Mouse (Mus musculus): Measurements from ENCODE around the gene Thbs3. TPM values are rescaled to one million over a fixed set of nuclear protein-coding genes. Genes with fewer than 3 reads are reported as not detected.

Thbs3 gene
- polyA plus RNA-seq, 1 experiment from 2014 or later: 44.5 TPM

DNA sequence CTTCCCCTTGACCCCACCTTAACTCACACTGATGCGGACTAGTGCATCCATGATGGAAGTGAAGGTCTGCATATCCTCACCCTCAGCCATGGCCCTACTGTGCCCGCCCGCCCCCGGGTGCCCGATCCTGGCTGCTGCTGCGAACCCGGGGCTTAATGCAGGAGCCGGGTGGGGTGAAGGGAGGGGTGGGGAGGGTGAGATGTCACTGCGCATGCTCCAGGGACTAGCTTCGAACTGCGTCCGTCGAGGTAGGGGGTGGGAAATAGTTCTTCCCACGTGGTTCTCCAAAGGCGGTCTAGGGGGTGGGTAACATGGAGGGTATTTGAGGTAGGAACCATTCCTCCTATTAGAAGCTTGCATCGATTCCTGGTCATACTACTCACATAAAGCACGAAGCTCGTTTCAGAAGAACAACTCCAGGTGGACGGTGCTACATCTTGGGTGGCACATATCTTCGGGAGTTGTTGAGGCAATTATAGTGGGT is 30.8 kb downstream of the Thbs3 start, which contains the start of gene Krtcap2:
Gene Krtcap2 (plus strand): TSS at position 279 of the 484 bp plus-strand sequence.
- Histone ChIP-seq H3K36me3 (ENCODE audit: control insufficient read depth, insufficient read depth, low read length) (0 out of 2 replicates have a peak, but pooled peaks cover 3% of the 10 kb centered on the region), H3K9ac (ENCODE audit: low read depth, low read length) (peak within 1 kb of the TSS; percentile 72), H3K4me1 (replicated peaks; ENCODE audit: control insufficient read depth, insufficient read depth, low read length) (peaks cover 8% of the 10 kb centered on the region), H3K9me3 (ENCODE audit: control insufficient read depth, low read length) (no peaks in the 10 kb centered on the region), H3K27me3 (ENCODE audit: control insufficient read depth, insufficient read depth, low read length) (no peaks in the 10 kb centered on the region), H3K4me3 (ENCODE audit: low read depth, low read length) (peak within 1 kb of the TSS; percentile 62), H3K4me2 (replicated peaks; ENCODE audit: low read depth, low read length) (peak within 1 kb of the TSS; percentile 90), H3K27ac (ENCODE audit: low read depth, low read length) (peak within 1 kb of the TSS; percentile 80)
- DNase-seq (ENCODE audit: low spot score) (peak; percentile 66), ATAC-seq (ENCODE audit: low FRiP score) (peak; percentile 51)
- WGBS: 5% methylated on average over 16 of the region's 20 CpGs

DNA sequence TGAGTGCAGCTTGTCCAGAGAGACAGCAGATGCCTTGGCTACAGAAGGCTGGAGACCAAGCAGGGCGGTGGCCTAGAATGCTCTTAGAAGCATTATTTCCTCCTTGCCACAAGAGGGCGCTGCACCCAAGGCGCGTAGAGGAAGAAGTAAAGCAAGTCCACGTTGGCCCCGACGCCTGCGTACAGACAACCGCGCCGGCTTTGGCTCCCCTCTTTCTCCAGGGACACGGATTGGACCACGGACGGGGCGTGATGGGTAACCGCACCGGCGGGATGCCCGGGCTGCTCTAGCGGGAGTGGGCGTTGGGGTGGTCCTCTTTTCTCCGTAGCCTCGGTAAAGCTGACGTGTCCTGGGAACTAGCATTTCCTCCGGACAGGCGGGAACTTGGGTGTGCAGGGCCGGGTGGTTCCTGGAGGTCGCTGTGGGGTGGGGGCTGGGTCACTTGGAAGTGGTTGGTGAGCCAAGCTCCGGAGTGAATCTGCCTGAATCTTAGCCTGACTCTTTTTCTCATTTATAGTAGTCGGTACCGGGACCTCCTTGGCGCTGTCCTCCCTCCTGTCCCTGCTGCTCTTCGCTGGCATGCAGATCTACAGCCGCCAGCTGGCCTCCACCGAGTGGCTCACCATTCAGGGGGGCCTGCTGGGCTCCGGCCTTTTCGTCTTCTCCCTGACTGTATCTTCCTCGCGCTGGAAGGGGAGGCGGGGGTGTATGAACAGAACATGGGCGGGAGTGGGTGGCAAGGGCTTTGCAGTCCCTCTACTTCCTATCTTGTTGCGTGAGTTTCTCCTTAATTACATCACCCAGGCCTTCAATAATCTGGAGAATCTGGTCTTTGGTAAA is 31.5 kb downstream of the Thbs3 start, which contains the start of gene Trim46:
Gene Trim46 (minus strand): TSS at position 49 of the 840 bp plus-strand sequence.
- no peaks in the 10 kb centered on the region for H3K27me3 ChIP-seq (ENCODE audit: control insufficient read depth, insufficient read depth, low read length)
- H3K9ac ChIP-seq (ENCODE audit: low read depth, low read length): peak within 1 kb of the TSS; percentile 72
- peaks cover 8% of the 10 kb centered on the region for H3K4me1 ChIP-seq (replicated peaks; ENCODE audit: control insufficient read depth, insufficient read depth, low read length)
- H3K27ac ChIP-seq (ENCODE audit: low read depth, low read length): peak within 1 kb of the TSS; percentile 80
- peak within 1 kb of the TSS; percentile 90 for H3K4me2 ChIP-seq (replicated peaks; ENCODE audit: low read depth, low read length)
- no peaks in the 10 kb centered on the region for H3K9me3 ChIP-seq (ENCODE audit: control insufficient read depth, low read length)
- no peaks in the 10 kb centered on the region for H3K36me3 ChIP-seq (ENCODE audit: control insufficient read depth, insufficient read depth, low read length)
- DNase-seq (ENCODE audit: low spot score): peak; percentile 93
- H3K4me3 ChIP-seq (ENCODE audit: low read depth, low read length): peak within 1 kb of the TSS; percentile 62
- 1% methylated on average over 42 of the region's 42 CpGs for WGBS
- peak; percentile 72 for ATAC-seq (ENCODE audit: low FRiP score)

DNA sequence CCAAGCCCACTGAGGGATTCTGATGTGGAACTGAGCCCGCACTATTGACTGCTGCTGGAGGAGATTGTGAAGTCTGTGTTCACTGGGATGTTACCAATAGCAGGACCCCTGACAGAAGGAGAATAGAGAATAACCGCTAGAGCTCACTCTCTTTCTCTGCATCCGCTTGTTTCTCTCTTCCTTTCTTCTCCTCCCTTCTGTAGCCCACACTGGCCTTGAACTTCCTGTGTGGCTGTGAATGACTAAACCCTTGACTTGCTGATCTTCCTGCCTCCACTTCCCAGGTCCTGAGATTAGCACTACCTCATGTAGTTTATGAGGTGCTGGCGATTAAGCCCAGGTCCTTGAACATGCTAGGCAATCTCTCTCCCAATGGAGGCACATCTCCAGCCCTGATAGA is 32.5 kb downstream of the Thbs3 start:
- no peaks in the 10 kb centered on the region for H3K9me3 ChIP-seq (ENCODE audit: control insufficient read depth, low read length)
- H3K4me3 ChIP-seq (ENCODE audit: low read depth, low read length): peak overlapping the region; percentile 62
- H3K4me1 ChIP-seq (replicated peaks; ENCODE audit: control insufficient read depth, insufficient read depth, low read length): peaks cover 8% of the 10 kb centered on the region
- peak overlapping the region; percentile 90 for H3K4me2 ChIP-seq (replicated peaks; ENCODE audit: low read depth, low read length)
- H3K27ac ChIP-seq (ENCODE audit: low read depth, low read length): no peak overlapping the region
- no peak for DNase-seq (ENCODE audit: low spot score)
- H3K9ac ChIP-seq (ENCODE audit: low read depth, low read length): peak overlapping the region; percentile 72; the same call in 1 of the 2 replicates
- no peaks in the 10 kb centered on the region for H3K27me3 ChIP-seq (ENCODE audit: control insufficient read depth, insufficient read depth, low read length)
- no peak for ATAC-seq (ENCODE audit: low FRiP score)
- WGBS: 90% methylated on average over 4 of the region's 4 CpGs
- H3K36me3 ChIP-seq (ENCODE audit: control insufficient read depth, insufficient read depth, low read length): no peaks in the 10 kb centered on the region

DNA sequence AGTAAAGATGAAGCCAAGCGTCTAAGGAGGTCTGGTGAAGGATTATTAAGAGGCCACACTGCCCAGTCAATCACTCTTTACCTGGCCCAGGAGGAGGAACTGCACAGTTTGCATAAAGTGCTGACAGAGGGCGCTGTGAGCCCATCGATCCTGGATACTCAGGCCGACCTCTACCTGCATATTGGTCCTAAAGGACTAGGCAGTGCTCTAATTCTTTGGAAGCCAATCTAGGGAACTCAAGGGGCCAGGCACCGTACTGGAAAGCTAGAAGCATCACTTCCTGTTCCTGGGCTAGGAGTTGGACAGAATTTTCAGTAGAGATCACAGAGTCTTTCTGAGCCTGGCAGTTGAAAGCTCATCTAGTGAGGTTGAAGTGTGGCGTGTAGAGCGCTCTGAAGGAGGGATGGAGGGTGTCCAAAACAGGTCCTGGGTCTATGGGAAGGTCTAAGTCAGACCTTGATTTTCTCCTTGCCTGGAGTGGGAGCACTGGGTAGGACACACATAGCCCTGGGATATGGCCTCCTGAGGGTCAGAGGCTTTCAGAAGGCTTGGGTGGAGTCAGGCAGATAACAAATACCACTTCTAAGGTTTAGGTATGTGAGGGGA is 35.6 kb downstream of the Thbs3 start:
- Histone ChIP-seq H3K27ac (ENCODE audit: low read depth, low read length) (no peak overlapping the region), H3K4me1 (replicated peaks; ENCODE audit: control insufficient read depth, insufficient read depth, low read length) (peaks cover 2% of the 10 kb centered on the region), H3K27me3 (ENCODE audit: control insufficient read depth, insufficient read depth, low read length) (no peaks in the 10 kb centered on the region), H3K4me3 (ENCODE audit: low read depth, low read length) (no peak overlapping the region), H3K4me2 (replicated peaks; ENCODE audit: low read depth, low read length) (no peak overlapping the region), H3K9me3 (ENCODE audit: control insufficient read depth, low read length) (no peaks in the 10 kb centered on the region), H3K36me3 (ENCODE audit: control insufficient read depth, insufficient read depth, low read length) (no peaks in the 10 kb centered on the region), H3K9ac (ENCODE audit: low read depth, low read length) (no peak overlapping the region)
- ATAC-seq (ENCODE audit: low FRiP score) (no peak), DNase-seq (ENCODE audit: low spot score) (no peak)
- 25% methylated on average over 7 of the region's 7 CpGs for WGBS

DNA sequence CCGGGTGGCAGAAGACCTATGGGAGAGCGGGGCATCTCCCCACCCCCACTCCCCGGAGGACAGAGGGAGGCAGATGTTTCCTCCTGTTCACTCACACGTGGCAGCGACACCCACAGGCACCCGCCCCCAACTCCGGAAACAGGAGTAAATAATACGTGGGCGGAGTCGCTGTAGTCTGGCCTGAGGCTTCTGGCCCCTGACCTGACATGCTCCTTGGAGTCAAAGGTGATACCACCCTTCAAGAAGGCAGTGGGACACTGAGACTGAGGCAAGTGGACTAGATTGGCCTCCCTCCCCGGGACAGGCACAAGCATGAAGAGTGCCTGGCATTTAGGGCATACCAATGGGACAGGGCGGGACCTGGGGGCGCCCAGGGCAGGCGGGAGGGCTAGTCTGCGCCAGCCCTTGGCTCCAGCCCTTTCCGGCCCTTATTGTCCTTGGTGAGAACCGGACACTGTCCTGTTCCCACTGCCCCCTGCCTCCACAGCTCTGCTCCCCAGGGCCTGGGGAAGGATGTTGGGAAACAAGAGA is 36.5 kb downstream of the Thbs3 start:
- no peaks in the 10 kb centered on the region for H3K36me3 ChIP-seq (ENCODE audit: control insufficient read depth, insufficient read depth, low read length)
- peaks cover 2% of the 10 kb centered on the region for H3K4me1 ChIP-seq (replicated peaks; ENCODE audit: control insufficient read depth, insufficient read depth, low read length)
- no peak overlapping the region for H3K27ac ChIP-seq (ENCODE audit: low read depth, low read length)
- DNase-seq (ENCODE audit: low spot score) (no peak), ATAC-seq (ENCODE audit: low FRiP score) (peak; percentile 36; the same call in 1 of the 2 replicates)
- H3K9me3 ChIP-seq (ENCODE audit: control insufficient read depth, low read length): no peaks in the 10 kb centered on the region
- H3K4me2 ChIP-seq (replicated peaks; ENCODE audit: low read depth, low read length): peak overlapping the region; percentile 3
- no peak overlapping the region for H3K4me3 ChIP-seq (ENCODE audit: low read depth, low read length)
- 8% methylated on average over 17 of the region's 17 CpGs for WGBS
- H3K9ac ChIP-seq (ENCODE audit: low read depth, low read length): 0 out of 2 replicates have a peak overlapping the region, but pooled peaks have one; percentile 16
- H3K27me3 ChIP-seq (ENCODE audit: control insufficient read depth, insufficient read depth, low read length): no peaks in the 10 kb centered on the region

DNA sequence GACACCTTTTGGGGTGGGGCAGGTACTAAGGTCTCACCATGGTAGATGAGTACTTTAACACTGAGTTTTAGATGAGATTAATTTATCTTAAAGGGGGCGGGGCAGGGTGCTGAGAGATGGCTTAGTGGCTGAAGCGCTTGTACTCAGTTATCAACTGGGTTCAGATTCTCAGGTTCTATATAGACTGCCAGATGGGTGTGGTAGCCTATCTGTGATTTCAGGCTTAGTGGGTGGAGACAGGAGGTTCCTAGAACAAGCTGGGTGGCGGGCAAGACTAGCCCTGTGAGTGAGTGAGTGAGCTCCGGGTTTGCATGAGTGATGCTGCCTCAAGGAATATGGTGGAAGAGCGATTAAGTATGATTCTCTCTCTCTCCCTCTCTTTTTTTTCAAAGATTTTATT is 40.0 kb downstream of the Thbs3 start:
- H3K4me3 ChIP-seq (ENCODE audit: low read depth, low read length): no peak overlapping the region
- no peak overlapping the region for H3K4me2 ChIP-seq (replicated peaks; ENCODE audit: low read depth, low read length)
- no peaks in the 10 kb centered on the region for H3K27me3 ChIP-seq (ENCODE audit: control insufficient read depth, insufficient read depth, low read length)
- no peaks in the 10 kb centered on the region for H3K36me3 ChIP-seq (ENCODE audit: control insufficient read depth, insufficient read depth, low read length)
- H3K27ac ChIP-seq (ENCODE audit: low read depth, low read length): no peak overlapping the region
- DNase-seq (ENCODE audit: low spot score) (no peak), ATAC-seq (ENCODE audit: low FRiP score) (no peak)
- H3K9ac ChIP-seq (ENCODE audit: low read depth, low read length): no peak overlapping the region
- no peaks in the 10 kb centered on the region for H3K9me3 ChIP-seq (ENCODE audit: control insufficient read depth, low read length)
- WGBS: 85% methylated on average over 5 of the region's 5 CpGs
- H3K4me1 ChIP-seq (replicated peaks; ENCODE audit: control insufficient read depth, insufficient read depth, low read length): no peaks in the 10 kb centered on the region; the same call in 1 of the 2 replicates

DNA sequence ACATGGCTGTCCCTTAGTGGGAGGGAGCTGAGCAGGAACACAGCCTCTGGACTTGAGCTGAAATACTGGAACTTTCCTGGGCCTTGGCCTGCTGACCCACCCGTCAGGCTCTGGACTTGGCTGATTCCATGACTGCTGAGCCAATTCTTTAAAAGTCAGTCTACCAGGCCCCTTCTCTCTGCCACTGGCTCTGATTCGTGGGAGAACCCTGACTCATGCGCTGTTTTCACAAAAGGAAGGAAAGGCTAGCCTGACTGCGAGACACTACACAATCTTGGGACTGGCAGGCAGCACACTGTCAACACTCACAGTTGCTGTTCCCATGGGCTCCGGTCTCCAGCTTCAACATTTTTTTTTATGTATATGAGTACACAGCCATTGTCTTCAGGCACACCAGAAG is 41.2 kb downstream of the Thbs3 start:
- DNase-seq (ENCODE audit: low spot score) (no peak), ATAC-seq (ENCODE audit: low FRiP score) (no peak)
- Histone ChIP-seq H3K27ac (ENCODE audit: low read depth, low read length) (no peak overlapping the region), H3K9me3 (ENCODE audit: control insufficient read depth, low read length) (no peaks in the 10 kb centered on the region), H3K4me1 (replicated peaks; ENCODE audit: control insufficient read depth, insufficient read depth, low read length) (no peaks in the 10 kb centered on the region; the same call in 1 of the 2 replicates), H3K4me3 (ENCODE audit: low read depth, low read length) (no peak overlapping the region), H3K9ac (ENCODE audit: low read depth, low read length) (no peak overlapping the region), H3K36me3 (ENCODE audit: control insufficient read depth, insufficient read depth, low read length) (no peaks in the 10 kb centered on the region), H3K4me2 (replicated peaks; ENCODE audit: low read depth, low read length) (no peak overlapping the region), H3K27me3 (ENCODE audit: control insufficient read depth, insufficient read depth, low read length) (no peaks in the 10 kb centered on the region)
- 79% methylated on average over 5 of the region's 5 CpGs for WGBS

DNA sequence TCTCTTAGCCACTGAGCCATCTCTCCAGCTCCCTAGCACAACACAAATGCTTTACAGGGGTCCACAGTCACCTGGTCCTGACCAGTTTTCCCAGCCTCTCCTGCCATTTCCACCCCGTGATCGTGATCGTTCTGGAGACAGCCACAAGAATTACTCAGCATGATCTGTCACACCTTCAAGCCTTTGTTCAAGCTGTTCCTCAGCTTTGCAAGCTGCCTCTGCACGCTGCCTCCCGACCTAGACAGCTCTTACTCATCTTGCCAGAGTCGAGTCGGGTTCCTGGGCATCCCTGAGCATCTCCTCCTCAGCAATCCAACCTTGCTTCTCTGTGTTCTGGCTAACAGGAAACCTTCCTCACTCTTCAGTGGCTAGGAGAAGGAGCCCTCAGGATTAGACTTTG is 44.1 kb downstream of the Thbs3 start, which contains the start of gene Dpm3:
Gene Dpm3 (plus strand): TSS at position 283 of the 400 bp plus-strand sequence.
- Histone ChIP-seq H3K27me3 (ENCODE audit: control insufficient read depth, insufficient read depth, low read length) (no peaks in the 10 kb centered on the region), H3K27ac (ENCODE audit: low read depth, low read length) (no peak within 1 kb of the TSS), H3K4me3 (ENCODE audit: low read depth, low read length) (no peak within 1 kb of the TSS), H3K9me3 (ENCODE audit: control insufficient read depth, low read length) (no peaks in the 10 kb centered on the region), H3K9ac (ENCODE audit: low read depth, low read length) (no peak within 1 kb of the TSS), H3K4me2 (replicated peaks; ENCODE audit: low read depth, low read length) (no peak within 1 kb of the TSS), H3K36me3 (ENCODE audit: control insufficient read depth, insufficient read depth, low read length) (no peaks in the 10 kb centered on the region), H3K4me1 (replicated peaks; ENCODE audit: control insufficient read depth, insufficient read depth, low read length) (no peaks in the 10 kb centered on the region)
- DNase-seq (ENCODE audit: low spot score) (no peak), ATAC-seq (ENCODE audit: low FRiP score) (no peak)
- 59% methylated on average over 7 of the region's 7 CpGs for WGBS

All from hindbrain, embryonic 11.5 days (tissue).